Mouse (Mus musculus) heart, postnatal 36 days (tissue): ENCODE data around the gene Papola. TPM values are rescaled to one million over a fixed set of nuclear protein-coding genes. Genes with fewer than 3 reads are reported as not detected.

ENCODE experiments used
- DNase-seq, 2 experiments: peaks; one replicate each; pipeline ENCODE4 v3.0.0; 2021 to 2022
- intact Hi-C: fragments of 180-260 bp; cut with DNase I; formaldehyde crosslinking; loops from one replicate; pipeline ENCODE4 v1.15.1; 2025
- total RNA-seq, 2 experiments: library from RNA; stranded (reverse); gene quantifications; 2 replicates each; pipeline ENCODE4 v1.2.3; 2021

The Papola gene
- 100 to 1,000 TPM; 107 to 116 TPM for total RNA-seq

DNA sequence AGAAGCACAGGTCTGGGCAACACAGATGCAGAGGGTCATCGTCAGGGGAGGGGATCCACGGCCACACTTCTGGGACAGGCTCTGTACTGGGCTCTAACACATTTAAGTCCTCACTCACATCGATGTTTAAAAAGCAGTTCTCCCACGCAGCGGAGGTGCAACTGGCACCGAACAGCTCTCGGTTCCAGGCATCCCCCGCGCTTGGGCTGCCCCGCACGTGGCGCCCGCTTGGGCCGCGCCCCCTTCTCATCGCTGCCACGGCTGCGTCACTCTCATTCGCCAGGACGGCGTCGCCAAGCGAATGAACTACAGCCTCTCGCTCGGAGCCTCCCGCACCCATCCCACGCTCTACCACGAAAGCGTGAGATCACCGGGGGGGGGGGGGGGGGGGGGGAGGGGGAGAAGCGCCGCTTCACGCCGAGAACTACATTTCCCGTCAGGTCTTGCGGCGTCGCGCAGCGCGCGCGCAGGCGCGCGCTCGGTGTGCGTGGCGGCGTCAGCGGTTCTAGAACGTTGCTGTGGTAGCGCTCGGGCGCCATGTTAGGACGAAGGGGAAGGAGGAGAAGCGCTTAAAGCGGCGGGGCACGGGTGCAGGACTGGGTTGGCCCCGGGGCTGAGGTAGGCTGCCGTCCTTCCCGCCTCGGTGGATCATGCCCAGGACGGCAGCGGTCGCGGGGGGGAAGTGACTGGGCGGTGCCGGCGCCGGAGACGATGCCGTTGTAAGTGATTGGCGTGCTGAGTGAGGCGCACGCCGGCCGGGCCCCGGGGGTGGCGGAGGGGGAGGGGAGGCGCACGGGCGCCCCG, at the start of gene Papola:
Papola (plus strand) TSS at position 499 of the 804 bp plus-strand sequence.
- intact Hi-C loops, result loop anchor here (2.0 kb wide), 1 partner anchor 100 kb away; the partner anchor contains the start of genes Atg2b and Gskip
- DNase-seq, result peak; percentile 83 to 87

DNA sequence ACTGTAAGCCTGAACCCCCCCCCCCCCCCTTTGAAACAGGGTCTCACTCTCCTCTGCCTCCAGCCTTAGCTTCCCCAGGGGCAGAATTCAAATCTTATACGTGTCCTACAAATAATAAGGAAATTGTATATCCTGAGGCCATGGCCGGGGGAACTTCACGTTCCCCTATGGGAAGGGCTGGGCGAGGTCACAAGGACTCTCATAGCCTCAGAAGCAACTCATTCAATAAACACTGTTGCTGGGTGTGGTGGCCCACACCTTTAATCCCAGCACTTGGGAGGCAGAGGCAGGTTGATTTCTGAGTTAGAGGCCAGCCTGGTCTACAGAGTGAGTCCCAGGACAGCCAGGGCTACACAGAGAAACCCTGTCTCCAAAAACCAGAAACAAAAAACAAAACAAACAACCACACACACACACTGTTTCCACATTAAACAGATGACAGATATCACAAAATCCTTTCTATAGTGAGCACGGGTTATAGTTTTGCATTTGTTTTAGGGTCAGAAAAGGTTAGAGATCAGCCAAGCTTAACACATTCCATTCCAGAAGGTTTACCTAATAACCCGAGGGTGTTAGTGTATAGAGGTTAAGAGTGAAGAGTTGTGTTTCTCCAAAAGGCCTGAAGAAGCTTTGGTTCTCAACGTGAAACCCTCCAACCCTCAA, 49.1 kb upstream of the Papola start:
- intact Hi-C loops, result no loop called here
- DNase-seq, result no peak

DNA sequence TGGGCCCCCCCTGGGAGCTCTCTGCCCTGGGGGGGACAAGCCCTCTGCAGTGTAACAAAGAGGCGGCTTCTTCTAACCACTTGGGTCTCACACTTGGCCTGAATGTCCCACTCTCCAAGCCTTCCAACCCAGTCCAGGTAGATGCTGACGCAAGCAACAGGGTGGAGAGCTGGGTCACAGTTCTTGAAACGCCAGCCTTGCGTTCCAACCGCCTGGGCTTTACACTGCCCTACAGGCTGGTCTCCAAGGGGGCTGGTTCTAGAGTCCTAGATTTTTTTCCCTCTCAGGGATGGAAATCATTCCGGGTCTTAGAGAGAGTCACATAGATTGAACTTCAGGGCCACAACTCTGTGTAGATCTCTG, 48.6 kb upstream of the Papola start:
- no peak for DNase-seq
- intact Hi-C loops, result no loop called here

DNA sequence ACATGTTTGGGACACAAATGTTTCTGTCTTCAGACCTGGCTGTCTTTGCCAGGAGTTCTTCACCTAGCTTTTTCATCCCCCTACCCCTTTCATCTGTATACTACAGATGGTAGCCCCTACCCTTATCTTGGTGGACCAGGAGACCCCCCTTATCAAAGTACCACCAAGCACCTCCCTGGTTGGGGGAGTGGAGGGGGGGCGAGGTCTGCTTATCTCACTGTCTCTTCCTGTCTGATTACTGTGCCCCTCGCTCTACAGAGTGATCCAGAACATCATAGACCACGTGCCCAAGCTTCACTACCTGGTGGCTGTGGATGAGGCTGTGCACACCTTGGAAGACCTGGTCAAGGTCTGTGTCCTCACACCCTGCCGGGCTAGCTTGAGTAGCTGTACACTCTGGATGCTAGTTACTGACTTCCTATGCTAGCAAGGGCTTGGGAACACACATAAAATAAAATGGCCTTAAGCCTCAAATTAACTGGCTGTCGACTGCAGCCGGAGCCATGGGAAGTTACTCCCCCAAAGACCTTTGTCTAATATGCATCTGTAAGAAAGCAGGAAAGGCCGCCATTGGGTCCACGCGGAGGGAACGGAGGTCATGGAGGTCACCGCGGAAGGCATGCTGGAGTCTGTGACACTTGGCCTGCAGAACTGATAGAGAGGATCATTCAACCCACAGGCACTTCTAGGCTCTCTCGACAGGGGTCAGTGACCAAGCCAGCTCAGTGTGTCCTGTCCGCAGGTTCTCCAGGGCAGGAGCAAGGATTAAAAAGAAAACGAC, 46.0 kb upstream of the Papola start:
- intact Hi-C loops, result no loop called here
- no peak for DNase-seq

DNA sequence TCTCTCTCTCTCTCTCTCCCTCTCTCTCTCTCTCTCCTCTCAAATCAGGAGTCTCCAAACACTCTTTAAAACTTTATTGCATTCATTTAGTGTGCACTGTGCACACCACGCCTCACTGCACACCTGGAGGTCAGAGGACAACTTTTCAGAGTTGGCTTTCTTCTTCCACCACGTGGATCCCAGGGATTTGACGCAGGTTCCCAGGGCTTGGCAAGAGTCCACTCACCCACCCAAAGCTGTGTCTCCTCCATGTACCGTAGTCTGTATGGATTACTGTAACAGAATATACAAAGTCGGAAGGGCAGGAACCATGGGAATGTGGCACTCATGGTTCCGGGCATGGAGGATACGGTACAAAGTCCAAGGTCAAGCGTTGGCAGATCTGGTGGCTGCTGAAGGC, 44.8 kb upstream of the Papola start:
- no peak for DNase-seq
- intact Hi-C loops, result no loop called here

DNA sequence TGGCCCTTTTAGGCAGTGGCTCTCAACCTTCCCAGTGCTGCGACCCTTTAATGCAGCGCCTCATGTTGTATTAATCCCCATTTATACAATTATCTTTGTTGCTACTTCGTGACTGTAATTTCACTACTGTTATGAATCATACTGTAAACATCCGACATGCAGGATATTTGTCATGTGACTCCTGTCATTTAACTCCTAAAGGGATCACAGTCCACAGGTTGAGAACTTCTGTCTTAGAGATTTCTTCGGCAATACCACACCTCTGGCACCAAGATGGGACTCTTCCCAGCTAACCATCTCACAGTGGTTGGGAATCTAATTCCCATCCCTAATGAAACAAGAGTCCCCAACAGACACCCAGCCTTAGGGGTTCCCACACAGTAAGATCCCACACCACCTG, 36.4 kb upstream of the Papola start:
- intact Hi-C loops, result no loop called here
- DNase-seq, result no peak

DNA sequence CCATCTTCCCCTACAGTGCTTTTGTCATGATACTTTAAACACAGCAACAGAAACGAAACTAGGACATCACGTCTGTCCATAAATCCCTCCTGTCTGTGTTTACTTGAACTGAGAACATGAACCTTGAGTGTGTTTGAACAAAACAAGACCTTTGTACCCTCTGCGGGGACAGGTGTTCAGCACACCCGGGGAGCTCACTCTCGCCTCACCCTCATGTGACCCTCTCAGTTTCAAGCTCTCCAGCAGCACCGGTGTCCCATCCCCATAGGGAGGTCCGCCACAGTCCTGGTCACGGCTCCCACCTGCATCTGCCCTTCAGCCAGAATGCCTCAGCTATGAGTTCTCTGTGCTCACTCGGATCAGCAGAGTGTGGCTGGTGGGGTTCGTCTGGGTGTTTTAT, 30.7 kb upstream of the Papola start:
- DNase-seq, result no peak
- intact Hi-C loops, result no loop called here

DNA sequence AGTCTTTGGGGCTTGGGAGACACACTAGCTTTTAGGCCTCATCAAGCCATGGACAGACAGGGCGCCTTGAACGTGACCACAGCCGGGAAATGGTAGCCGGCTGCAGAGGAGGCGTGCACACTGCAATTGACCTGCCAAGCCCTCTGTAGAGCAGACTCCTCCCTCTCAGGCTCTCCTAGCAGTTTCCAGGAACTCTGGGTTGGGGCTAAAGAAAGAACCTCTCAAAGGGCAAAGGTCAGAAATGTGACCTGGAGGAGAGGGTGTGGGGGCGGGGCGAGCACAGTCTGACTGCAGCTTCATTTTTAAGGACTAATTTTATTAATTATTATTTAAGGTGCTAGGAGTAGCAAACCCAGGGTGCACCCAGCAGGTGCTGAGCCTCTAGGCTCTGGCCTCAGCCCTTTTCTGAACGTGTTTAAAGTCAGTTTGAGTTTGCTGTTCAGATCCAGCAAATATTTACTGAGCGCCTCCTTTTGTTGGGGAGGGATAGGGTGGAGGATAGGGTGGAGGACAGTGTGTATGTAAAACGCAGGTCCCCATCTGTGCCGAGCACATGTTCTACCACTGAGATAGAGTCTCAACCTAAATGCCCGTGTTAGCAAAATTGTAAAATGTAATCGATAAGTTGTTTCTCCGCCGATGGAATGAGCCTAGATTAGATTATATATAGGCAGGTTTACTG, 26.5 kb upstream of the Papola start:
- DNase-seq, result no peak
- intact Hi-C loops, result no loop called here

DNA sequence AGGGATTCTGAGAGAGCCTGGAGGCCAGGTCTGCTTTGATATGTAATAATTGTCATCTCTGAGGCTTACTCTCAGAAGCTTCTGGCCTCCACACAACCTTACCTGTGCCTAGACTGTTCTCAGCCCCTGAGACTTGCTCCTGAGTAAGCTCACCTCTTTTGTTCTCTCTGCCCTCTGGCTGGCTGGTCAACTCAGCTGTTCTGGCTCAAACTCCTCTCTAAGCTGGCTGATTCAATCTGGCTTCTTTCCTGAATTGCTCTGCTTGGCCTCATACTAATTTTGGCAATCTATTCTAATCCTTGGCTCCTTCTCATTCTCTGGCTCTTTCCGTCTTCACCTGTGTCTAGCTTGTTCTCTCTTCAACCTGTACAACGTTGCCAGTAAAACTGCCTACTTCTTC, 25.6 kb upstream of the Papola start:
- no peak for DNase-seq

DNA sequence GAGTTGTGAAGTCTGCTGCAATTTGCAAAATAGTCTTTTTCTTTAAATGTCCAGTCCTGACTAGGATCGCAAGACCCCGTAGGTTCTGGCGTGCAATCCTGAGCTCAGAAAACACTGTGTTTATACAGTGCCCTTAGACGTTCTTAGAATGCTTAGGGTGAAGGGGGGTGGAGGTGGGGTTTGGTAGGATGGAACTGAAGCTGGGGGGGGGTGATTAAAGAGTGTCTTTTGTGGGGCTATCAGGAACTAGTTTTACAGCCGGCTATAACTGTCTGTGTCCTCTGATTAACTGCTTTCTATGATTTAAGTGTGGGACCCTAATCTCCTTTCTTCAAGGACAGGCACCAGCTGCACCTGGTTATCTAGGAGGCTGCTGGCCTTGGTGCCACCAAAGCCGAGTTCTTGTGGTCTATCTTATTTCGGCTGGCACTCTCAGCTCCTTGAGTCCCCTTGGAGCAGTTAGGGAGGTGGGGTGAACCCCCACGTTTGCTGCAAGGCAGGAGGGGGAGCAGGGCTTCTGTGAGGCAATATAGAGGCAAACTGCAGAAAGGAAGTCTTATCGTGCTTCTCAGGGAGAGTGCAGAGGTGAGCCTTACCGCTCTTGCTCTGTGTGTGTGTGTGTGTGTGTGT, 24.5 kb upstream of the Papola start:
- DNase-seq, result no peak
- intact Hi-C loops, result no loop called here

More for the DNA sequence above, 25.6 kb upstream of the Papola start:
- intact Hi-C loops, result no loop called here

DNA sequence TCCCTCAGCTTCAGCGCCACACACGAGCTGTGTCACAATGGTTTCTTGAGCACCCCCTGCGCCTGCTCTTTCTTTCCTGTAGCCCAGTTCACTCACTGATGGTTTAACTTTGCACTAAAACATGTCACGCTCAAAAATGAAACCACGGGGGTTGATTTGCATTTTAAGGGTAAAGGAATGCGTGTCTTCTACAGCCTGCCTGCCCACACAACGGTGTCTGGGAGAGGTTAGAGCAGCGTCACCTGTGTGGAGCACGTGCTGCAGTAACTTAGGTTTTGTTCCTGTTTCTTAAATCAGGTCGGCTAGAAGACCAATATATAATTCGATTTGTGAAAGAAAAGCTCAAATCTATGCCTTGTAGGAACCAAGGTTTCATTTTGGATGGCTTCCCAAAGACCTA, 23.3 kb upstream of the Papola start:
- intact Hi-C loops, result no loop called here
- no peak for DNase-seq

DNA sequence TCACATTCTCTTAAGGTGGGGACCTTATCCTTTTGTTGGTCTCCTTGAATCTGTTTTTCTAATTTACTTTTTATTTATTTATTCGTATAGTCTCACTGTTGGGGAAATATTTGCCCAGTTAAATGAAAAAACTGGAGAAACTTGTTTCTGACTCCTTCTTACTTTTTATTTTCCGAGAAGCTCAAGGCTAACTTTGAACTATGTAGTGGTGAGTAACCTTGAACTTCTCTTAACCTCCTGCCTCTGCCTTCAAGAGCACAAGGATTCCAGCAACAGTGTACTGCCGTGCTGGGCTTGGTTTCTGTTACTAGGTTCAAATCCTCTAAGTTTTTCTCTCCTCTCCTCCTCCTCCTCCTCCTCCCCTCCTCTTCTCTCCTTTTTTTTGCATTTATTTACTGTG, 22.9 kb upstream of the Papola start:
- DNase-seq, result no peak
- intact Hi-C loops, result no loop called here

DNA sequence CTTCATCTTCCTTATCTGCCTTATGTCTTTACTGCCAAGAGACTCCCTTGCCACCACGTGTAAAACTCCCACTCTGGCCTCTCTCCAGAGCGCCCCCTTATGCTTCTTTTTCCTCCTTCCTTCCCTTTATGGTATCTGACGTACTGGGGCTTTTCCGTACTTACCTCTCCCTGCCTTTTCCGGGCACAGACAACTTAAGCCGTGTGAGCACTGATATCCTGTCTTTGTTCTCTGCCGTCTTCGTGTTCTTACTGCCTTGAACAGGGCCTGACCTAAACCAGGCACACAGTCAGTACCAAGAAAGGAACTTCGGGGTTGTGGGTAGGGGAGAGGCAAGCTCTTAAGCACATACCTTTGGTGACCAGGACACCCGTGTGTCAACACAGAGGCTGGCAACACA, 14.8 kb upstream of the Papola start:
- intact Hi-C loops, result no loop called here
- DNase-seq, result no peak

DNA sequence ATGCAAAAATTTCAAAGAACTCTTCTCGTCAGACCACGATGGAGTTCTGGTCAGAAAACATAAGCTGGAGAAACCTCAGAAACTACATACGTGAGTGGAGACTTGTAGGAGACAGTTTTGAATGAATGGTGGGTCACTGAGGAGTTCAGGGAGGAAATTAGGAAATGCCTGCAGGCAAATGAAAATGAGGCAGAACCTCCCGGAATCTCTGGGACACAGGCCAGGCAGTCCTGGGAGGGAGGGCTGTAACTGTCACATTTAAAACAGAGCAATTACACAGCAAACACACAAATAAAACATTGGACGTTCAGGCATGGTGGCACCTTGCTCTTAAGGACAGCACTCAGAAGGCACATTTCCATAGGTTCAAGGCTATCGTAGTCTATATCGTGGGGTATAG, 9.6 kb upstream of the Papola start:
- no peak for DNase-seq
- intact Hi-C loops, result no loop called here

DNA sequence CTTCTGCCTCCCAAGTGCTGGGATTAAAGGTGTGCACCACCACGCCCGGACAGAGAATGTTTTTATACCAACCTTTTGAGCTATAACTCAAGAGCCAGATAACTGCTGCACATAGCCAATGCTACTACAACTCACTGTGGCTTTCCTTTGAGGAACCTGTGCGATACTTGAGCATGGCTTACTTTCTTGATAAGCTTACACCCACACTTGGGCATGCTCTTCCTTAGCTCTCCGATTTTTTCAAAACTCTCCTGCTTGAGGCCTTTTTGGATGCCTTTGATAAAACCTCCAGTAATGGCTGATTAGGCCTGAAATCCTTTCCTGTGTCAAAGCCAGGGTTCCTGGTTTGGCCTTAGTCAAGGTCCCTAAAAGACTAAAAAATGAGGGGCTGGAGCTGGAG, 6.8 kb upstream of the Papola start:
- no peak for DNase-seq
- intact Hi-C loops, result no loop called here

DNA sequence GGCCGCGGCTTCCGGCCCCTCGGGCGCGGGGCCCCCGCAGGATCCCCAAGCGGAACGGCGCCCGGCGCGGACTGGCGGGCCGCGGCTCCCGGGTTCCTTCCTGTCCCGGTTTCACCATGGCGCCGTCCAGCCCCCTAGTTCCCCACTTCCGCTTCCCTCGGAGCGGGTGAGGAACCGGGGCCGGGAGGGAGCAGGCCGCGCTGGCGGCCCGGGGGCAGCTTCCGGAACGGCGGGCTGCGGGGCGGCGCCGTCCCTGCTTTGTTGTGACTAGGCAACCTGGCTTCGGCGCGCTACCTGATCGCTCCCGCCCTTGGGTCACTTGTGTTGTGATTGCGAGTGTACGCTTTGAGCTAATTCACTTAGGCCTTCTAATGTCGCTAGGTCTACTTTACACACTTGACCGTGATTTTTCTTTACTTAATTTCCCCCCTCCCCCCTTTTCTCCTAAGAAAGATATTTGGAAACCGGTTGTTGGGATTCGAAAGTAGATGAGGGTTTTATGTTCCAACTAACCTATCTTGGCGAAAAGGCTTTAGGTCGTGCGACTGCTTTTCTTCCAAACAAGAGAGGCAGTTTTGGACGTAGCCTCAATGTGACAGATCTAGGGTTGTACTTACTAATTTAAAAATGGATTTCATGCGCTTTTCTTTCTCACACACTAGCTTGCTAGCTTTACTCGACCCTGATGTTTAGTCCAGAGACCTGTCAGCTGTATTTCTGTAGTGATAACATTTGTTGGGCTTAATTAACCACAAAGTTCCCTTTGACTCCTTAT, 693 bp downstream of the Papola start:
- intact Hi-C loops, result loop anchor here (2.0 kb wide), 1 partner anchor 100 kb away; the partner anchor contains the start of genes Atg2b and Gskip
- DNase-seq, result peak in 1 of 2 experiments; percentile 73

DNA sequence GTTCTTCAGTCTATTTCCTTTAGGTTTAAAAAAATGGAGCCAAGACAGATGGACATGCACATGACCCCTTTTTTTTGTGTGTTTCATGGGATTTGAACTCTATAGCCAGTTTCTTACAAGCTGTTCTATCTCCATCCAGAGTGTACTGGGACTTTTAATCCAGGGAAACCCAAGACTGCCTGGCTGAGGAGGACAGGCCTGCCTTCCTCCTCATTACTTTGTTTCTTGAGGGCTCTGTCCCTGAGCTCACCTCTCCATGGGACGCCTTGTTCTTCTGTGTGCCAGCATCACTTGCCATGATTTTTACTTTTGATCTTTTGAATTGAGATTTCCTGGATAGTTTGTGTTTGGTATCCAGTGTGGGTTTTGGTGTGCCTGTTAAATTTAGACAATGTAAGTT, 1.6 kb downstream of the Papola start:
- no peak for DNase-seq
- intact Hi-C loops, result no loop called here

DNA sequence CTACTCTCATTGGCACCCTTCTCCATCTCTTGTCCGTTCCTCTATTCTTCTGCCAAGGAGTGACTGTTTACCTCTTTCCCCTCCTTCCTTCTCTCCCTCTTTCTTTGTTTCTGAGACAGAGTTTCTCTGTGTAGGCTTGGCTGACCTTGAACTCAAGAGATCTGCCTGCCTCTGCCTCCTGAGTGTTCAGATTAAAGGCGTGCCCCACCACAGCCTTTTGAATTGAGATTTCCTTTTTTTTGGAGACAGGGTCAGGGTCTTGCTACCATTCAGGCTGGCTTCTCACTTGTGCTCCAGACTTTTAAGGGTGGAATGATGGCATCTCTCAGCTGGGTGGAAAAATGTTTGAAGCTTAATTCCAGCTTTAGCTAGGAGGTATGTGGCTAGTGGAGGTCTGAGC, 3.1 kb downstream of the Papola start:
- no peak for DNase-seq
- intact Hi-C loops, result no loop called here

DNA sequence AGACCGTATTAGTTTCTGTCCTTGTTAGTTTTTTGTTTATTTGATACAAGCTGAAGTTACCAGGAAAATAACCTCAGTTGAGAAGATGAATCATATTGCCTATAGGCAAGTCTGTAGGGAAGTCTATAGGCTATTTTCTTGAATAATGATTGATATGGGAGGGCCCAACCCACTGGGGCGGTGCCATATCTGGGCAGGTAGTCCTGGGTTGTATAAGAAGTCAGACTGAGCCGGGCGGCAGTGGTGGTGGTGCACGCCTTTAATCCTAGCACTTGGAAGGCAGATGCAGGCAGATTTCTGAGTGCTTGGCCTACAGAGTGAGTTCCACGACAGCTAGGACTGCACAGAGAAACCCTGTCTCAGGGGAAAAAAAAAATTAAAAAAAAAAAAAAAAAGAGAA, 5.4 kb downstream of the Papola start:
- no peak for DNase-seq
- intact Hi-C loops, result no loop called here

DNA sequence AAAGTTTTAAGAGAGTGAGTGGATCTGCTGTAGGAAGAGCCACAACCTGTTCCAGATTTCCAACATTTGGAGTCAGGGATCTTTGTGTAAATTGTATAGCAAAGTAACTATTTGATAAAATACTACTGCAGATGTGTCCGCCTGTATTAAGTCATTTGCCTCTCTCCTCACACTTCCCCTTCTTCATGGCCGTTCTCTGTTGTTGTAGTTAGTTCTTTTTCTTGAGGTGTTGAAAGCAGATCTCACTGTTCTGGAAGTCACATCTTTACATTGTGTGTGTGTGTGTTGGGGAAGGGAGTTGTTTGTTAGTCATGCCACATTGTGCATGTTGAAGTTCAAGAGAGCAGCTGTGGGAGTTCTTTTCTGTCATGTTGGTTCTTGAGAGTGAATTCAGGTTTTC, 10.4 kb downstream of the Papola start:
- intact Hi-C loops, result no loop called here
- DNase-seq, result no peak
